Mouse (Mus musculus) urinary bladder, adult 18-20 months (tissue): ENCODE measurements around the gene Oxtr.

Experiments used
- DNase-seq, 2 experiments: peaks; one replicate each; pipeline ENCODE4 v3.0.0; 2022; ENCODE audit warnings: low spot score in 2 of 2, mixed read lengths in 2 of 2

Gene Oxtr

DNA sequence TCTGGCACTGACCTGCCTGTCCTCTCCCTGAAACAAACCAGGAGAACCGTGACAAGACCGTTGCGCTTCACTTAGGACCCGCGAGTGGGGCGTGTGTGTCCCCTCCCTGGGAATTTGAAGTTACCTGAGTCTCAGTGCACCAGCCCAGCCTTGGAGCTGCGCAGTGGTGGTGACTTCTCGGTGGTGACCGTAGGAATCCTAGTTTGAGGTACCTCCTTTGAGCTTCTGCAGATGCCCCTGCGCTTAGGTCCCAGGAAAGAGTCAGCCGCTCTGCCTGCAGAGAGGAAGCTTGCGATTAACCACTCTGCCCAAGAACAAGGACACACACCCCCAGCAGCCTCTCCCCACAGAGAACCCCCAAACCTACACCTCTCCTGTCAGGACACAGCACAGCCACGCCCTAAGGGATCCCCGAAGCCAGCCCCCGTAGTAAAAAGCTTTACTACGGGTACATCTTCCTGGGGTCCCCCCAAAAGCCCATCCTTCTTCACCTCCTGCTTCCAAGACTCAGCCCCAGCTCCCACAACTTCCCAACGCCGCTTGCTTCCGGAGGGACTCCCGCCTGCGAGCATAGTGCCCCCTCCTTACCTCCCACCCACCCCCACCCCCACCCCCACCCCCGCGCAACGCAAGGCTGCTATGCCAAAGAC is at the start of gene Oxtr:
Gene Oxtr (minus strand): TSS at position 34 of the 650 bp plus-strand sequence.
- DNase-seq = no peak

DNA sequence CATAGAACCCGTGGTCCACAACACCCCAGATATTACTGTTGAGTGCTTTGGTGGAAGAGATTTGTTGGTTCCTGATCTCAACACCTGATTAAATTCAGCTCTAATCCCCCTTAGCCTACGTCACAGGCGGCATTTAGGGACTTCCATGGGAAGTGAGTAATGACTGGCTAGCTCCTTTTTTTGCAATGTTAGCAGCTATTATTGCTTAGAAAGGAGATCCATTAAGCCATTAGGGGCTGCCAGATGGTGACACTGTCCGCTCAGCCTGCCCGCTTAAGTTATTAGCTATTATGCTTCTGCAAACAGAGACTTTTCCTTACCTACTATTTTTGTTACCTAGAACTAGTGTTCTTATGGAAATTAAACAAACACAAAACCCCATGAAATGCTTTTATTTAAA is 35.7 kb upstream of the Oxtr start:
- no peak for DNase-seq

GRCm38 (mm10) chr6:112524459-112524858 is 34.7 kb upstream of the Oxtr start:
- no peak for DNase-seq

DNA sequence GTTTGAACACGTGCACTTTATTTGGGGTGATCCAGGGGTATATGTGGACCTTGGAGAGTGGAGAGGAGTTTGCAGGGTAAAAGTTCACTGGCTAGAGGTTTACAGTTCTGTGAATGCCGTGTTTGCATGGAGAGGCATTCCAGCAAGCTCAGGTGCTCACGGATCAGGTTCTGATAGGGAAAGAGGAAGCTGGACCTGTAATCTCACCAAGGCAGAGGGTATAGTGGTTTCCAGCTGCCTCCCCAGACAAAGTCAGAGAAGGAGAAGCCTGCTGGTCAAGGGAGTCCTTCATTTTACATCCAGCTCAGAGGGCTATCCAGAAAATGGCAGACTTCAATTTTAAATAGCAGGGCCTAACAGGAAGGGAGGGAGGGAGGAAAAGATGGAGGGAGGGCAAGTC is 28.2 kb upstream of the Oxtr start:
- DNase-seq = no peak

- no peak for DNase-seq
Measured at GRCm38 (mm10) chr6:112517572-112517971, 27.8 kb upstream of the Oxtr start.

DNA sequence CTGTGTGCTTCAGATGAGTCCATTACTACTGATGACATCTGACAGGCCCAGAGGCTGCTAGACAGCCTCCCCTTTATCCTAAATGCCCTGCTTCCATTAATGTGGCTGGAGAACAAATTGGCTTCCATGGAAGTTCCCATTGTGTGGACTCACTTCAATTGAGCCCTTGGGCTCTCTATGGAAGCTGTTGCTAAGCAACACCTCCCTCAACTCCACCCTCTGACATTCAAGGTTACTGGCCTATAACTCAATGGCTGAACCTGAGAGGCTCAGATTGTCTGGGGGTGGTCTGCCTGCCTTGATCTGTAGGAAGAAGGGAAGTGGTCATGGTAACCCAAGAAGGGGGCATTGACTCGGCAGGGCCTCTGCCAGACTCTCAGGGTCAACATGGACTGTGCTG is 26.8 kb upstream of the Oxtr start:
- DNase-seq = no peak

GRCm38 (mm10) chr6:112514591-112514990 is 24.8 kb upstream of the Oxtr start:
- no peak for DNase-seq

DNA sequence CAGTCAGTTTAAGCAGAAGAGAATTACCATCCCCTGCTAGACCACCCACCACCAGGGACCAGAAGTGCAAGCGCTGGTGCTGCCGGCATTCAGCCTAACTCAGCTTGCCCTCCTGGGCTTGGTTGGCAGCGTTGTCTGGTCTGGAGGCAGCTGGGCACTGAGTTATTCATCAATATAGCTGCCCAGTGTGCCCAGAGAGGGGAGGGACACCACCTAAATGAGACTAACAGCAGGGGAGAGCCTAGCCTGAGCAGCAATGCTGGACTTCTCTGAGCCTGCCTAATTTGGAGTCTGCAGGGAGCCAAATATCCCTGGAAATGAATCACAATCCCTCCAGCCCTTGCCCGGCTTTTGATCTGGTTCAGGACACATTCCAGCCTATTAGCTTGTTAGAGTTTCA is 20.6 kb upstream of the Oxtr start:
- no peak for DNase-seq

DNA sequence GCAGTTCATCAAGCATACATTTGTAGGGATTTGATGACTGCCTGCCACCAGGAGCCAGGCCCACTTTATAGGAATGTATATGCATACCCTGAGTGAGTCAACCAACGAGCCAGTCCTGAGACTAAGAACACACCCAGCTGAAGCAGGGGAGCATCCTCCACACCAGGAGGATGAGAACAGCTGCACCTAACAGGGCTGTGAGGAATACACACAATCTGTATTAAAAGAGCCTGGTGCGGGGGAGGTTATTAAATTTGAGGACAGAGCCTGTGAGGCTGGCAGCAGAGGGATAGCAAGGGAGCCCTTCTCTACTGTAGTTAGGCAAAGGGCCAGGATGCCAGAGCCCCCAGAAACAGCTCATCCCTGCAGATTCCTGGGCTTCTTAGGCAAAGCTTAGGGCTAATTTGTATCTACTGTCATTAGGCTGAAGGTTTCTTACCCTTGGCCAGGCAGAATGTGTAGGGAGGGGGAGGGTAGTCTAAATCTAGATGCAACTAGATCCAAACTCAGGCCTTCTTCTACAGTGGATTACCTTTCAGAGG is 19.9 kb upstream of the Oxtr start:
- DNase-seq = no peak

DNA sequence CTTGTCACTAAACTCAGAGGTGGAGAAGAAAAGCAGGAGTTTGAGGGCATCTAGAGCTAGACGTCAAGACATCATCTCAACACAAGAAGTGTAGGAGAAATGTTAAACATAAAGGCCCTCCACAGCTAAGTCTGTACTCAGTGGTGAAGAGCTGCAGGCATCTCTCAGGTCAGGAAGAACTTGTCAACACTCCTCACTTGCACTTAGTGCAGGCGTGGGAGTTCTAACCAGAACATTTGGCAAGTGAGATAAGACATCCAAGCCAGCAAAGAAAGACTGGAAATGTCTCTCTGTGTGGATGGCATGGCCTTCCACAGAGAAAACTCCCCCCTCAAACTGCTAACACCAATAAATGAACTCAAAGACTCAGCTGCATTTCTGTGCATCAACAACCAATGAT is 17.9 kb upstream of the Oxtr start:
- DNase-seq = no peak

DNA sequence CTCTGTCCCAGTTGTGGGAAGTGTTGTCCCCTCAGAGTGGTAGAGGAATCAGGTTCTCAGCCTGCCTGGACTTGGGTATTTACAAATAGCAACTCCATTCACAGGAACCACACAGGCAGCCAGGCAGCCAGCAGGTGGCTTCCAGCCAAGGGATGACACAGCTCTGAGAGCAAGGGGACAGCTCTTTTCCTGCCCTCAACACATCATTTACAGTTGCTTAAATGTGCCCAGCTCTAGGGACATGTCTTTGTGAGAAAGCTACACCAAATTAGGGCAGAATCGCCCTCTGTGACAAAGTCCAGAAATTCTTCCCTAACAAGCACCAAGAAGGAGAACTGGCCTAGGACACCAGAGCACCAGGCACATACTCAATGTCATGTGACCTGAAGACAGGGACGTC is 11.4 kb upstream of the Oxtr start:
- DNase-seq = no peak

DNA sequence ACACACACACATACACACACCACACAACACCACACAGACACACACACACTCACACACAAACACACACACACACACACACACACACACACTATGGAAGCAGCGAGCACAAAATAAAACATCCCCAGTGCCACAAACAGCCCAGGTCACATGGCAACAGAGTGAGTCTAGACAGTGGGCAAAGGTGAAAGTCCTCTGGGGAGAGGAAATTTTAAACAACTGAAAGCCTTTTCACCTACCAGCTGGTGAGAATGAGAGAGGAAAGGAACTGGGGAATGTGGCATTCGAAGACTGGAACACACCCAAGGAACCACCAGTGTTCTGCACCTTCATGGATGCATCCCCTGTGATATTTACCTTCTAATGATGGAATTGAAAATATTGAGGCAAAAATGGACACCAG is 9.7 kb upstream of the Oxtr start:
- no peak for DNase-seq

DNA sequence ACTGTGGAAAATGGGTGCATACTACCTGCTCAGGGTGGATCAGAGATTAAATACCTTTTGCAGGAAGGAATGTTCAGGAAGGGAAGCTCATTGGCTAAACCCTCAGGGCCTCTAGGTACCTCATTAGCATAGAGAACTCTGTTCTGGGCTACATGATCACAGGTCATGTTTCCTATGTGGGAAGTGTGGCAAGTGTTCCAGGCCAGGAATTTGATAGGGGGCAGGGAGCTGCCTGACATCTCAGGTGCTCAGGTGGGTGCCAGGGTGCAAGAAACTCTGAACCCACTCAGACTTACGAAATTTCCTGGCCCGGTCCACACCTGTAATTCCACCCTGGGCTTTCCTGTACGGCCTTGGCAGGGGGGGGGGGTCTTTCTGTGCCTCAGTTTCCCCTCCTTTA is 9.0 kb upstream of the Oxtr start:
- DNase-seq = no peak

GRCm38 (mm10) chr6:112497456-112497855 is 7.7 kb upstream of the Oxtr start:
- DNase-seq = no peak

DNA sequence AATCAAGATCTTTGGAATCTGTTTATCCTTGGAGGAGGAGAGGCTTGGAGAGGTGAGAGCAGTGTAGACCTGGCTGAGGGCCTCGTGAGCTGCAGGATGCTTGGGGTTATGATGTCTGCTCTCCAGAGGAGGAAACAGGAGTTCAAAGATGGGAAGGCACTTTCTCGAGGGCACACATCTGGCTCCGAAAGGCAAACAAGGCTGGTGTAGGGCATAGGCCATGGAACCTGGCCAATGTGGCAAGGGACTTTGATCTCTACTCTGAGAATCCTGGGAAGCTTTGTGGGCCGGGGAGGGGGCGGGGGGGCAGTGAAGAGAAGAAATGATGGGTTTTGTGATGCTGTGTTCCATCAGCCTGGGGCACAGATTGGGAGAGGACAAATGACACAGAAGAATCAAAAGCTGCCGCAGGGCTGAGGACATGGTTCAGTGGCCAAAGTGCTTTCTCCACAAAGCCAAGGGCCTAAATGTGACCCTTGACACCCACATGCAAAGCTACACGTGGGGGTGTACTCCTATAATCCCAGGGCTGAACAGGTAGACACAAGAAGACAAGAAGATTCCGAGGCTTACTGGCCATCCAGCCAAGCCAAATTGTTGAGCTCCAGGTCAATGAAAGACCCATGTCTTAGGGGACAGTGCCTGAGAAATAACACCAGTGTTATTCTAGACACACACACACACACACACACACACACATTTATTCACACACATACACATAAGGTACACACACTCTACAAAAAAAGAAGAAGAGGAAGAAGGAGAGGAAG is 6.7 kb upstream of the Oxtr start:
- DNase-seq = no peak

- no peak for DNase-seq
Measured at GRCm38 (mm10) chr6:112495219-112495618, 5.5 kb upstream of the Oxtr start.

DNA sequence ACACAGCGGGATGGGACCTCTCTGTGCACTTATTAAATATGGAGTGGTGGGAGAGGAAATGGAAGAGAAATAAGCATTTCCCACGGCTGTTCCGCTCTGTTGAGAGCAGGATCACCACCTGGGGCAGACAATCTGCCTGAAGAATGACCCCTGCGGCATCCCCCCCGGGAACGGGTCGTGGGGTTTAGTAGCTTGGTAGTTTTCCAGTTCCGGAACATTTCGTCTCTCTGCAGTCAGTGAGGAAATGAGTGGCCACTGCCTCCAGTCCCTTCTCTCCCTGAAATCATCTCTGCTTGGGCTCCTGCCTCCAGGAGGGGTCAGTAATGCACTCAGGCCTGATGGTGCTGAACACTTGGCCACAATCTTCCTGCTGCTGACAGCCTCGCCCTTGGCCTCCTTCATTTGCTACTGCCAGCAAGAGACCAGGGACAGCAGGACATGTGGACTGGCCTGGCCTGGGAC is 4.9 kb upstream of the Oxtr start:
- DNase-seq = no peak

DNA sequence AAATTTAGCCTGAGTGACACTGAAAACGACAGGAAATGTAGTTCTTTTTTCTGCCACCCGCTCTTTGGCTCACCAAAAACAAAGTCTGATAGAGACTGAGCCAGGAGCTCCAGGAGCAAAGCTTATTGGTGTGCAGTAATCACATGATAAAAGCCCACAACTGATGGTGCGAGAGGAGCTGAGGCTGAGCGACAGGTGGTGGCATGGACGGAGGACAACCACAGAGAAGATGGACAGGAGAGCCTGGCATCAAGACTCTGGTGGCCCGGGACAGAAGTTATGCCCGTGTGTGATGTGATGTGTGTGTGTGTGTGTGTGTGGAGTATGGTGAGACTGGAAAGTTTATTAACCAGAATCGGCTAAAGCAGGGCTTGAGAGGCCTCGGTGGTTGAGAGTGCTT is 3.6 kb upstream of the Oxtr start:
- DNase-seq = no peak

DNA sequence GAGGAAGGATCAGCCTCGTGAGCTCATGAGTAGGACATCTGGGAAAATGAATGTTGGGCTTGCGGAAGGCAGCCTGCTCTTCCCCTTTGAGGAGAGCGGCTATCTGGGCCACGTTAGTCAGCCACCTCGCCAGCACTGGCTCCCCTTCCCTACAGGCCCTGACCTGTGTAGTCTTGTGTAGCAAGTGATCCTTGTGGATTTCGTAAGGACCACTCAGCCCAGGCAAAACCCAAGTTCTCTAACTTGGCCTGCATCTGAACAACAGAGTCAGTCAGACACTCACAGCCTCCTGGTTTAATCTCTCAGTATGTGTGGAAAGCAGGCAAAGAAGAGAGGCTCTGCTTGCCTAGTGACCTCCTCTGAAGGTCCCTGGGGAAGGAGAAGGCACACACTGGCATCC is 2.9 kb upstream of the Oxtr start:
- no peak for DNase-seq

DNA sequence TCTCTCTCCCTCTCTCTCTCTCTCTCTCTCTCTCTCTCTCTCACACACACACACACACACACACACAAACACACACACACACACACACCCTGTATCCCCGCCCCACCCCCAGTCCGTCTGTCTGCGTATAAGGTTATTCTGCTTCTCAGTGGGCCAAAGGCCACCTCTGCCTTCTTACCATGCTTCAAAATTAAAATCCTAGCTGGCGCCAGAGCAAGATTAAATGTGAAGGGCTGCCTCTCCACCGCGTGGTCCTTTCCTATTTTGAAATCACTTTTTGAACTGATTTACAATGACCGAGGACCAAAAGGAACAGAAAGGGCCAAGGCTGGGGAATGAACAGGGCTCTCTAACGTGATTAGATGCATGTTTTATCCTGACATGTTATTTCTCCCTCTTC is 1.8 kb upstream of the Oxtr start:
- no peak for DNase-seq

GRCm38 (mm10) chr6:112490625-112491242 is 991 bp upstream of the Oxtr start:
- peak; percentile 71 to 76 for DNase-seq

DNA sequence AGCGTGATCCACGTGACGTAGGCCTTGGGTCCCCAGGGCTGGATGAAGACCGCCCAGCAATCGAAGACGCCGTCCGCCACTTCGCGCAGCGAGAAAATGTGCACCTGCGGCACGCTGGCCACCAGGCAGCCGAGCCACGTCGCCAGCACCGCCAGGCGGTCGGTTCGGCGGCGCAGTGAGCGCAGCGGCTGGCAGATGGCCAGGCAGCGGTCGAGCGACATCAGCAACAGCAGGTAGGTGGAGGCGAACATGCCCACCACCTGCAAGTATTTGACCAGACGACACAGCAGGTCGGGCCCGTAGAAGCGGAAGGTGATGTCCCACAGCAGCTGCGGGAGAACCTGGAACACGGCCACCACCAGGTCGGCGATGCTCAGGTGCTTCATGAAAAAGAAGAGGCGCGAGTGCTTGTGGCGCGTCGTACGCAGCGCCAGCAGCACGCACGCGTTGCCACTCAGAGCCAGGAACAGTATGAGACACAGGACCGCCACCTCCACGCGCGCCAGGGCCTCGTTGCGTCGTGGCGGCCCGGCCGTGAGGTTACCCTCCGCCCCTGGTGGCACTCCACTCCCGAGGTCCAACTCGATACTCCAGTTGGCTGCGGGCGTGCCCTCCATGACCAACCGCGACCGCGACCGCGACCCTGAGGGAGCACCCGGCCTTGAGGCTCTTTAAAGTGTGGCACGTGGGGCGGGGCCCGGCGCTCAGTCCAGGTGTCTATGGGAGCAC is 398 bp downstream of the Oxtr start:
- DNase-seq = no peak
